ENCODE assay signal across 9 mouse cellular contexts in genomic region chr5:135107521-135108501, GRCm38 (mm10). TPM values are rescaled to one million over a fixed set of nuclear protein-coding genes. Genes with fewer than 3 reads are reported as not detected.
DNase-seq lines count a peak whose midpoint lies in the region; ATAC-seq lines count a peak whose summit lies in the region.
"Had no signal": no experiment of that assay in that cellular context is flagged by ENCODE, and none has a peak within 500 bp of the region (broad histone marks: within the 10 kb centered on the region; RNA-seq: fewer than 3 reads in every experiment).

No protein-coding gene starts in this region.

- 8% methylated on average over 38 of the region's 40 CpGs for WGBS in embryonic facial prominence, embryonic 14.5 days
- 14% methylated on average over 40 of the region's 40 CpGs for WGBS in heart, embryonic 14.5 days
- 7% methylated on average over 40 of the region's 40 CpGs for WGBS in kidney, embryonic 15.5 days
- WGBS in lung, embryonic 15.5 days = 8% methylated on average over 40 of the region's 40 CpGs
- WGBS in neural tube, embryonic 15.5 days = 11% methylated on average over 40 of the region's 40 CpGs

- H3K4me1 ChIP-seq in embryonic facial prominence, embryonic 14.5 days (ENCODE audit: control insufficient read depth, insufficient read depth, low read length) = peaks cover 3% of the 10 kb centered on the region; the same call in 1 of the 2 replicates
- H3K4me1 ChIP-seq in heart, embryonic 14.5 days (ENCODE audit: control insufficient read depth in 2 of 2, insufficient read depth in 2 of 2, low read length in 2 of 2) = peaks cover 8 to 10% of the 10 kb centered on the region in 2 experiments; a peak in 3 of 4 replicates
- H3K4me1 ChIP-seq in kidney, embryonic 15.5 days = peaks cover 28% of the 10 kb centered on the region
- H3K4me1 ChIP-seq in lung, embryonic 15.5 days = peaks cover 15% of the 10 kb centered on the region
- peaks cover 17% of the 10 kb centered on the region for H3K4me1 ChIP-seq in neural tube, embryonic 15.5 days

- peak overlapping the region; percentile 94 for H3K4me2 ChIP-seq in embryonic facial prominence, embryonic 14.5 days (ENCODE audit: low read depth, low read length)
- H3K4me2 ChIP-seq in heart, embryonic 14.5 days (ENCODE audit: low read length) = peak overlapping the region; percentile 97
- peak overlapping the region; percentile 97 for H3K4me2 ChIP-seq in kidney, embryonic 15.5 days
- H3K4me2 ChIP-seq in lung, embryonic 15.5 days = peak overlapping the region; percentile 95
- H3K4me2 ChIP-seq in neural tube, embryonic 15.5 days = peak overlapping the region; percentile 86

- peak overlapping the region; percentile 51 for H3K4me3 ChIP-seq in embryonic facial prominence, embryonic 14.5 days (ENCODE audit: low read depth, low read length)
- peak overlapping the region; percentile 53 to 54 for H3K4me3 ChIP-seq in heart, embryonic 14.5 days (ENCODE audit: control insufficient read depth in 1 of 2, insufficient read depth in 1 of 2, low read depth in 1 of 2, low read length in 2 of 2)
- H3K4me3 ChIP-seq in kidney, embryonic 15.5 days (replicated peaks) = peak overlapping the region; percentile 57
- peak overlapping the region; percentile 49 for H3K4me3 ChIP-seq in lung, embryonic 15.5 days
- peak overlapping the region; percentile 46; the same call in 1 of the 2 replicates for H3K4me3 ChIP-seq in neural tube, embryonic 15.5 days (replicated peaks)

- no peaks in the 10 kb centered on the region for H3K9me3 ChIP-seq in embryonic facial prominence, embryonic 14.5 days (ENCODE audit: control insufficient read depth, low read length)
- no peaks in the 10 kb centered on the region for H3K9me3 ChIP-seq in heart, embryonic 14.5 days (ENCODE audit: control insufficient read depth, low read length)
- no peaks in the 10 kb centered on the region for H3K9me3 ChIP-seq in kidney, embryonic 15.5 days (replicated peaks)
- H3K9me3 ChIP-seq in lung, embryonic 15.5 days = no peaks in the 10 kb centered on the region
- H3K9me3 ChIP-seq in neural tube, embryonic 15.5 days (replicated peaks) = no peaks in the 10 kb centered on the region

- no peaks in the 10 kb centered on the region for H3K36me3 ChIP-seq in embryonic facial prominence, embryonic 14.5 days (ENCODE audit: control insufficient read depth, insufficient read depth, low read length)
- H3K36me3 ChIP-seq in heart, embryonic 14.5 days (ENCODE audit: control insufficient read depth, insufficient read depth, low read length) = no peaks in the 10 kb centered on the region
- no peaks in the 10 kb centered on the region for H3K36me3 ChIP-seq in kidney, embryonic 15.5 days
- H3K36me3 ChIP-seq in lung, embryonic 15.5 days = no peaks in the 10 kb centered on the region
- H3K36me3 ChIP-seq in neural tube, embryonic 15.5 days = no peaks in the 10 kb centered on the region

- peak overlapping the region; percentile 62; the same call in 1 of the 2 replicates for H3K9ac ChIP-seq in embryonic facial prominence, embryonic 14.5 days (ENCODE audit: low read depth, low read length)
- H3K9ac ChIP-seq in heart, embryonic 14.5 days (ENCODE audit: low read length) = 0 out of 2 replicates have a peak overlapping the region, but pooled peaks have one; percentile 45
- H3K9ac ChIP-seq in kidney, embryonic 15.5 days = peak overlapping the region; percentile 55; the same call in 1 of the 2 replicates
- H3K9ac ChIP-seq in lung, embryonic 15.5 days = 0 out of 2 replicates have a peak overlapping the region, but pooled peaks have one; percentile 8
- H3K9ac ChIP-seq in neural tube, embryonic 15.5 days (replicated peaks) = no peak overlapping the region

- H3K27me3 ChIP-seq in embryonic facial prominence, embryonic 14.5 days (replicated peaks; ENCODE audit: control insufficient read depth, insufficient read depth, low read length) = peaks cover 45% of the 10 kb centered on the region
- peaks cover 61% of the 10 kb centered on the region for H3K27me3 ChIP-seq in heart, embryonic 14.5 days (ENCODE audit: control insufficient read depth, insufficient read depth, low read length)
- peaks cover 52% of the 10 kb centered on the region for H3K27me3 ChIP-seq in kidney, embryonic 15.5 days
- H3K27me3 ChIP-seq in lung, embryonic 15.5 days = peaks cover 56% of the 10 kb centered on the region
- peaks cover 53% of the 10 kb centered on the region for H3K27me3 ChIP-seq in neural tube, embryonic 15.5 days (replicated peaks)

- peak; percentile 50 for ATAC-seq in embryonic facial prominence, embryonic 14.5 days (ENCODE audit: low read depth)
- ATAC-seq in heart, embryonic 14.5 days (ENCODE audit: insufficient number of reproducible peaks, insufficient read depth, low FRiP score, low read depth) = peak; percentile 25; the same call in 1 of the 2 replicates
- ATAC-seq in kidney, embryonic 15.5 days (replicated peaks; ENCODE audit: low FRiP score) = 0 out of 2 replicates have a peak, but pooled peaks have one; percentile 20
- peak; percentile 62; the same call in 1 of the 2 replicates for ATAC-seq in lung, embryonic 15.5 days (ENCODE audit: borderline replicate concordance, extremely low read depth, low FRiP score, low TSS enrichment)
- no peak for ATAC-seq in neural tube, embryonic 15.5 days (ENCODE audit: low FRiP score)
- ATAC-seq: Patski had no signal

- H3K27ac ChIP-seq in embryonic facial prominence, embryonic 14.5 days (replicated peaks; ENCODE audit: low read depth, low read length) = no peak overlapping the region
- no peak overlapping the region for H3K27ac ChIP-seq in heart, embryonic 14.5 days (replicated peaks in 1 of 2; ENCODE audit: control insufficient read depth in 1 of 2, insufficient read depth in 1 of 2, low read depth in 2 of 2, low read length in 2 of 2)
- 0 out of 2 replicates have a peak overlapping the region, but pooled peaks have one; percentile 37 for H3K27ac ChIP-seq in kidney, embryonic 15.5 days
- H3K27ac ChIP-seq in lung, embryonic 15.5 days = no peak overlapping the region
- H3K27ac ChIP-seq in neural tube, embryonic 15.5 days (replicated peaks) = no peak overlapping the region

- DNase-seq in CD4-positive helper T cell, adult 2 months (ENCODE audit: low read depth, low spot score) = peak; percentile 57
- peak; percentile 93 for DNase-seq in adrenal gland, postnatal 14 days
- peak; percentile 70 for DNase-seq in embryonic facial prominence, embryonic 14.5 days (ENCODE audit: low spot score)
- DNase-seq in thymus, postnatal 10 days (ENCODE audit: low spot score in 2 of 2) = peak; percentile 9 to 46

RNA-seq across cellular contexts. Expression of gene Mlxipl, which starts 18.1 kb away (rescaled TPM):
- 80.7 and 81.6 TPM in 2 replicates for total RNA-seq in adrenal gland, postnatal 14 days (2021)
- 1.2 and 1.6 TPM in 2 replicates for polyA plus RNA-seq in embryonic facial prominence, embryonic 14.5 days (2014; fragmentation: Nextera tagmentation; extraction: Ambion mirVana)
- 0.34 and 0.92 TPM in 2 replicates for polyA plus RNA-seq in heart, embryonic 14.5 days (2014; fragmentation: Nextera tagmentation; extraction: Ambion mirVana)
- polyA plus RNA-seq in kidney, embryonic 15.5 days (2015; fragmentation: Nextera tagmentation; extraction: Ambion mirVana) = 7.3 and 7.4 TPM in 2 replicates
- 1.4 and 2.8 TPM in 2 replicates for polyA plus RNA-seq in lung, embryonic 15.5 days (2015; fragmentation: Nextera tagmentation; extraction: Ambion mirVana)
- polyA plus RNA-seq in neural tube, embryonic 15.5 days (2015; fragmentation: Nextera tagmentation; extraction: Ambion mirVana) = 0.79 and 0.84 TPM in 2 replicates

RNA-seq across cellular contexts. Expression of gene Vps37d, which starts 29.7 kb away (rescaled TPM):
- 2.2 and 3.5 TPM in 2 replicates for total RNA-seq in adrenal gland, postnatal 14 days (2021)
- polyA plus RNA-seq in embryonic facial prominence, embryonic 14.5 days (2014; fragmentation: Nextera tagmentation; extraction: Ambion mirVana) = 7.7 and 8.5 TPM in 2 replicates
- polyA plus RNA-seq in heart, embryonic 14.5 days (2014; fragmentation: Nextera tagmentation; extraction: Ambion mirVana) = 1.3 and 3.5 TPM in 2 replicates
- polyA plus RNA-seq in kidney, embryonic 15.5 days (2015; fragmentation: Nextera tagmentation; extraction: Ambion mirVana) = 9.2 and 10.9 TPM in 2 replicates
- 6.1 and 9.1 TPM in 2 replicates for polyA plus RNA-seq in lung, embryonic 15.5 days (2015; fragmentation: Nextera tagmentation; extraction: Ambion mirVana)
- 30.3 and 34.0 TPM in 2 replicates for polyA plus RNA-seq in neural tube, embryonic 15.5 days (2015; fragmentation: Nextera tagmentation; extraction: Ambion mirVana)

RNA-seq across cellular contexts. Expression of gene Tbl2, which starts 41.6 kb away (rescaled TPM):
- 26.5 and 26.6 TPM in 2 replicates for total RNA-seq in adrenal gland, postnatal 14 days (2021)
- 24.1 and 30.1 TPM in 2 replicates for polyA plus RNA-seq in embryonic facial prominence, embryonic 14.5 days (2014; fragmentation: Nextera tagmentation; extraction: Ambion mirVana)
- 18.0 and 20.0 TPM in 2 replicates for polyA plus RNA-seq in heart, embryonic 14.5 days (2014; fragmentation: Nextera tagmentation; extraction: Ambion mirVana)
- polyA plus RNA-seq in kidney, embryonic 15.5 days (2015; fragmentation: Nextera tagmentation; extraction: Ambion mirVana) = 25.5 and 26.8 TPM in 2 replicates
- polyA plus RNA-seq in lung, embryonic 15.5 days (2015; fragmentation: Nextera tagmentation; extraction: Ambion mirVana) = 21.4 and 21.7 TPM in 2 replicates
- 15.8 and 17.5 TPM in 2 replicates for polyA plus RNA-seq in neural tube, embryonic 15.5 days (2015; fragmentation: Nextera tagmentation; extraction: Ambion mirVana)

RNA-seq across cellular contexts. Expression of gene Bud23, which starts 43.1 kb away (rescaled TPM):
- 45.6 and 51.3 TPM in 2 replicates for total RNA-seq in adrenal gland, postnatal 14 days (2021)
- 74.0 and 87.2 TPM in 2 replicates for polyA plus RNA-seq in embryonic facial prominence, embryonic 14.5 days (2014; fragmentation: Nextera tagmentation; extraction: Ambion mirVana)
- 47.2 and 52.3 TPM in 2 replicates for polyA plus RNA-seq in heart, embryonic 14.5 days (2014; fragmentation: Nextera tagmentation; extraction: Ambion mirVana)
- polyA plus RNA-seq in kidney, embryonic 15.5 days (2015; fragmentation: Nextera tagmentation; extraction: Ambion mirVana) = 121 and 137 TPM in 2 replicates
- polyA plus RNA-seq in lung, embryonic 15.5 days (2015; fragmentation: Nextera tagmentation; extraction: Ambion mirVana) = 117 and 124 TPM in 2 replicates
- 75.0 and 87.9 TPM in 2 replicates for polyA plus RNA-seq in neural tube, embryonic 15.5 days (2015; fragmentation: Nextera tagmentation; extraction: Ambion mirVana)

RNA-seq across cellular contexts. Expression of gene Dnajc30, which starts 43.8 kb away (rescaled TPM):
- total RNA-seq in adrenal gland, postnatal 14 days (2021) = 24.5 and 26.2 TPM in 2 replicates
- polyA plus RNA-seq in embryonic facial prominence, embryonic 14.5 days (2014; fragmentation: Nextera tagmentation; extraction: Ambion mirVana) = 31.1 and 33.9 TPM in 2 replicates
- 30.6 and 31.1 TPM in 2 replicates for polyA plus RNA-seq in heart, embryonic 14.5 days (2014; fragmentation: Nextera tagmentation; extraction: Ambion mirVana)
- polyA plus RNA-seq in kidney, embryonic 15.5 days (2015; fragmentation: Nextera tagmentation; extraction: Ambion mirVana) = 30.9 and 36.7 TPM in 2 replicates
- polyA plus RNA-seq in lung, embryonic 15.5 days (2015; fragmentation: Nextera tagmentation; extraction: Ambion mirVana) = 29.1 and 31.7 TPM in 2 replicates
- polyA plus RNA-seq in neural tube, embryonic 15.5 days (2015; fragmentation: Nextera tagmentation; extraction: Ambion mirVana) = 40.6 and 44.5 TPM in 2 replicates

Comparison
In these comparisons a context has a peak if more than half of its experiments do, and no peak if none do; other contexts are left out.
1. DNase-seq: peak in every context shown above with its lines; median percentile 93 in adrenal gland, postnatal 14 days; 70 in embryonic facial prominence, embryonic 14.5 days; 57 in CD4-positive helper T cell, adult 2 months; 28 in thymus, postnatal 10 days.